Mouse (Mus musculus): Measurements from ENCODE around the gene Tex261.

Gene Tex261

DNA sequence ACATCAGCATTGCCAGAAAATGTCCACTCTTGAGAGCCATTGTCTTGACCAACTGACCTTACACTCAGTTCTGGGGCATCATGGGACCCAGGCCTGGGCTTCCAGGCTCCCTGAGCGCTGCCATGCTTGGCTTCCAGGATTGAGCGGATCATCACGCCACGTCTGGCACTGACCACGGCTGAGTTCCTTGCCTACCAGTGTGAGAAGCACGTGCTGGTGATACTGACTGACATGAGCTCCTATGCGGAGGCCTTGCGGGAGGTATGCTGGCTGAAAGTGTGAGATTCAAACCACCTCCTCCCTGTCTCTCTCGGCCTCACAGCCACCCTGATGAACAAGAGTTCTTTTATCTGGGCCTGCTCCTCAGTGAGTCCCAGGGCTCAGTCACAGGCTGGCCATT, 19.6 kb downstream of the Tex261 start:
- no peak for DNase-seq (ENCODE audit: low read depth)

DNA sequence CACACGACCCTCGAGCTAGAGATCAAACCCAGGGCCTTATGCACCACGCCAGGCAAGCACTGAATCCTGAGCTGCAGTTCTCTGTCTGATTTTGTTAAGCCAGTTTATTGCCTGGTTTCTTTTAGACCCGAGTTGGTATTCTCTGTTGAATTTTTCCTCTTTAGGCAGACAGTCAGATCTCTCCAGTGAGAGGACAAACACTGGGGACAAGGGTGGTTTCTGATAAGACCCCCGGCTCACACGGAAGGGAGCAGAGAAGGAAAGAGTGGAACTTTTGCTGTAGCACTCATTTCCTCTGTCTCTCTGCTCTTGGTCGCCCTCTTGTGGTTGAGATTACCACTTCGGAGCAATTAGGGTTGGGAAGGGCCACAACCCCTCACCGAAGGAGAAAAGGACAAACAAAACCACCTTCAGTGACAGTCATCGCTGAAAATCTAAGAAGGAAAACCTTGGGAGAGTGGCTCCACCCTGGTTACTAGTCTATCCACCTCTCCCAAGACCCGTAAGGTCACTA, 25.4 kb downstream of the Tex261 start:
- peak; percentile 44 for DNase-seq (ENCODE audit: low read depth)

DNA sequence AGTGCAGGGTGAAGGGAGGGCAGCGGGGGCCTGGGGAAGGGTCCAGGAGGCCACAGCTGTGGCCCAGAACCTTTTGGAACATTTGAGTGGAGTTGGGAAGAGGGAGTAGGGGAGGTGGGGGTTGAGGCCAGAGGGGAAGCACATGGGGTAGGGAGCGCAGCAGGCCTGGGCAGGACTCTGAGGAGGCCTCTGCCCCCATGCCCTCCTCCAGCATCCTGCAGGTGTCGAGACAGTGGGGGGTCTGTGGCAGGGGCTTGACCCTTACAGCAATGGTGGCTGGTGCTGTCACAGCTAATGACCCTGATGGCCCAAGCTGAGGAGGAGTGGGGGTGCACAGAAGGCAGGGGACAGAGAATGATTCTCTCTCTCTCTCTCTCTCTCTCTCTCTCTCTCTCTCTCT, 26.3 kb downstream of the Tex261 start:
- DNase-seq (ENCODE audit: low read depth): no peak

DNA sequence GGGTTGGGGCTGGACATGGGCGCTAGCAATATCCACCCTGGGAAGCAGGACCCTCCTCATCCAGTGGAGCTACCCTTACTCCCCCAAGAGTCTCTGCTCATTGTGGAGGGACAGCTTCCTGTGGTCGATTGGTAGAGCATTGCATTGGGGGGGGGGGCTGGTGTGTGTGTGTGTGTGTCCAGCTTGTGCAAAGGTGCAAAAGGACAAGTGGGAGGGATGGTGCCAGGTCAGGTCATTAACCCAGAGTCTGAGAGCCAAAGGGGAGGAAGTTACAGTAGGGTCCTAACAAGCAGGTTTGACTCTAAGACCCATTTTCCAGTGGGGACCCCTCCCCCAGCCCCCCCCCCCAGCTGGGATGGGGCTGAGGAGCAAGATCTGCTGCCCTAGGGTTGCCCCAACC, 30.1 kb downstream of the Tex261 start:
- DNase-seq (ENCODE audit: low read depth): no peak

DNA sequence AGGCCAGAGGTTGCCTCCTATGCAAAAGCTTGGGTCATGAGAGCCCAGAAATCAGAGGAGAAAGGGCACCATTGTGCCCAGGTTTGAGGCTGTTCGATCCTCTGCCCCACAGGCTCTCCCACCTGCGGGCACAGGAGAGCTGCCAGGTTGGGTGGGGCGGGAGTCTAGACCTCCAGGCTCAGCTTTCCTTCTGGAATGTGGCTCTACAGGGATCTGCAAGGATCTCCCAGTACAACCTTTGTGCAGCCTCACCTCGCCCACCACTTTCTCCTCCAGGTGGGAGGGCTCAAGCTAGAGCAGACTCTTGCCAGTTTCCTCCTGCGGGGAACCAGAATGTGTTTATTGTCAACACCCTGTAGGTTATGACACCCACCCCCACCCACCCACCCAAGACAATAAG, 31.1 kb downstream of the Tex261 start:
- no peak for DNase-seq (ENCODE audit: low read depth)

DNA sequence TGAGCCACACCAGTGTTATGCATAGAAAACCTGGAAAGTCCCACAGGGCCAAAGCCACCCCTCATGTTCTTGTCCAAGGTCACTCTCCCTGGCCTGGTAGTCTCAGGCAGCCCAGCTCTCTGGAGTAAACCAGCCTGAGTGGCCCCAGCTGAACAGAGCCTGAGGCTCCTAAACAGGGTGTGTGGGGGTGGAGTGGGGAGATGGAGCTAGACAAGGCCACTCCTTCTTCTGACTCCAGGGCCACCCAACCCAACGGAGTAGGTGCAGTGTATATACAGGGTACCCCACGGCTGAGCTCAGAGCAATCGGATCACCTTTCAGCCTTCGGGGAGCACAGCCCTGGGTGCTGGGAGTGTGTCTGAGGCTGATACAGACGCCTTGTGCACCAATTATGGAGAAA, 31.5 kb downstream of the Tex261 start:
- no peak for DNase-seq (ENCODE audit: low read depth)

DNA sequence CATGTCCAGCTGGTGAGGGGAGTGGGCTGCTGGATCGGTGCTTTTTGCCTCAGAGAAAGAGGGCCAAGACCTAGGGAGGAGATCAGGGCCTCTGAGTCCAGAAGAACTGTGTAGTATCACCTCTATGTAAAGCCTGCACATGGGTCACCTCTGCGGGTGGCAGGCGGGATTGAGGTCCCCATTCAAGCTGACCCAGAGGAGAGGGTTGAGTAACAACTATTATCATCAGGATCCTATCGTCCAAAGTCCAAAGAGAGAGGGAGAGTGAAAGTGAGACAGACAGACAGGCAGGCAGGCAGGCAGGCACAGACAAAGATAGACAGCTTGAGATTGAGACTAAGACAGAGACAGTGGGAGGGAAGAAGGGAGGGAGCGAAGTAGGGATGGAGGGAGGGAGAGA, 32.4 kb downstream of the Tex261 start:
- no peak for DNase-seq (ENCODE audit: low read depth)

DNA sequence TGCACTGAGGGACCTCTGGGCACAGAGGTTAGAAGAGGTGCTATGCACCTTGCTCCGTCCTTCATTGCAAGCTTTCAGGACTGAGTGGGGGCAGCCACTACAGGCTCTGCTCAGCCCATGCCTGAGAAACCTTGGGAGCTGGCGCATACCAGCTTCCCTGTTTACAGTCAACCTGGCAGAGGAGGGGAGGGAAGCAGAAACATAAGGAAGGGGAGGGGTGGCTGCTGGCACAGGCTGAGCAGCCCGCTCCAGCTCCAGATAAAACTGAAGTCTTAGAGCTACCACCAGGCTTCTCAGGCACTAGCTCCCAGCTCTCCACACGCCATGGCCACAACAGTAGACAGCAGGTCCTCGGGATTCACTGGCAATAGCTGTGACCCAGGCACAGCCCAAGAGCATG, 32.9 kb downstream of the Tex261 start, which contains the start of gene Atp6v1b1:
TSS of gene Atp6v1b1 (plus strand) at position 230 of the 400 bp plus-strand sequence.
- DNase-seq (ENCODE audit: low read depth): no peak

DNA sequence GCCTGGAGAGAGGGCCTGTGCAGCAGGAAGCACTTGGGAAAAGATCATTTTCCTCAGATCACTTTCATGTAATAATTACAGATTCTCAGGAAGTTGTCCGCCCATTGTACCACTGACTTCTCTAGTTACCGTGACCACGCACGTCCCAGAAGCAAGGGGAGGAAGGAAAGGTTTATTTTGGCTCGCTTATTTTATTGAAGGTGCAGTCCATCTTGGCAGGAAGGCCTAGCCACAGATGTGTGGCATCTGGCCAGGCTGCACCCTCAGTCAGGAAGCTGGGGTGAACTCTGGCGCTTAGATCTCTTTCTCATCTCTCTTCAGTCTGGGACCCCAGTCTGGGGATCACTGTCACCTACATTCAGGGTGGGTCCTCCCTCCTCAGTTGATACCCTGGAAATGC, 37.0 kb downstream of the Tex261 start:
- no peak for DNase-seq (ENCODE audit: low read depth)

DNA sequence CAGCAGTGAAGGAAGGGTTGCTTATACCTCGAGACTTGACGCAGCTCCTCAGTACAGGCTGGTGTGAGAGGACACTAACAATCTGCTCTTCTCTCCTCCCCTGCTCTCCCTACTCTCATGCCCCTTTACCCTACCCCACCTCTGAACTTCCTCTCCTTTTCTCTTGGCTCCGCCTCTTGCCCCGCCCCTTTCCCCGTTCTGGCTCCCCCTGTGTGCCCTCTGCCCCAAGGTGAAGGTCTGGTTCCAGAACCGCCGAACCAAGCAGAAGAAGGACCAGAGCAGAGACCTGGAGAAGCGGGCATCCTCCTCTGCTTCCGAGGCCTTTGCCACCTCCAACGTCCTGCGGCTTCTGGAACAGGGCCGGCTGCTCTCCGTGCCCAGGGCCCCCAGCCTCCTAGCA, 38.3 kb downstream of the Tex261 start:
- no peak for DNase-seq (ENCODE audit: low read depth)

DNA sequence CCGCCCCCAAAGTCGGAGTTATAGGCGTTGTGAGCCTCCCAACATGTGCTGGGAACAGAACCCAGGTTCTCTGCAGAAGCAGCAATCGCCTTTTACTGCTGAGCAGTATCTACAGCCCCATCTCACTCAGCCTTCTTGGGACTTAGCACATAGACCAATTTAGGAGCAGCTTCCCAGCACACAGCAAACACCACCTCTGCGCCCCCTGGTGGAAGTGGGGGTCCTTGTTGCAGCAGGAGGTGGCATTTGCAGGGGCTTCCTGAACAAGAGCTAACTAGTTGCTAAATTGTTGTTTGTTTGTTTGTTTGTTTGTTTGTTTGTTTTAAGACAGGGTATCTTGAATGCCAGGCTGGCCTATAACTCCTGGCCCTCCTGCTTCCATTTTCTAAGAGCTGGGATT, 44.5 kb downstream of the Tex261 start:
- peak; percentile 58 for DNase-seq (ENCODE audit: low read depth)

DNA sequence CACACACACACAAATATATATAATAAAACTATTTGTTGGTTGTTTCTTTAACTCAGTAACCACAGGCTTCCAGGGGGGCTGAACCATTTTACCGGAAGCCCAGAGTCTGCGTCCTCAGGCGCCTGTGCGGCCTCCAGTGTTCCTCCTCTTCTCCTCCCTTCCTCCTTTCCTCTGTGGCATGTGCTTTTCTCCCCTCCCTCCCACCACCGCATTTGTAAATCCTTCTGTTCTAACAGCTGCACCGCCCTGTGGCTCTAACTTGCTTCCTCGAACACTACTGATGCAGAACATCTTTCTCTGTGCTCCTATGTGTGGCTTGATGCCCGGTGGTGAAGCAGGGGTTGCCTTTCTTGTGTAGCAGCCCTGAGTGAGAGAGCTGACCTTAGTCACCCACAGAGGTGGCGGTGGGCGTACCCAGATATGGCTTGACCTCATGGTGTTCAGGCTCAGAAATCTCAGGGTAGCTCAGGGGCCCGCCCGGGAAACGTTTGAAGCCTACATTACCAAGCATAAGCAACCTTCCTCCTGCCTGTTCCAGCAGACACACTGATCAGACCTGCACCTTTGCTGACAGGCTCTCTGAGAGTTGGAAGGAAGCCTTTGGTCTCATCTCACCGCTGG, 46.2 kb downstream of the Tex261 start:
- no peak for DNase-seq (ENCODE audit: low read depth)

DNA sequence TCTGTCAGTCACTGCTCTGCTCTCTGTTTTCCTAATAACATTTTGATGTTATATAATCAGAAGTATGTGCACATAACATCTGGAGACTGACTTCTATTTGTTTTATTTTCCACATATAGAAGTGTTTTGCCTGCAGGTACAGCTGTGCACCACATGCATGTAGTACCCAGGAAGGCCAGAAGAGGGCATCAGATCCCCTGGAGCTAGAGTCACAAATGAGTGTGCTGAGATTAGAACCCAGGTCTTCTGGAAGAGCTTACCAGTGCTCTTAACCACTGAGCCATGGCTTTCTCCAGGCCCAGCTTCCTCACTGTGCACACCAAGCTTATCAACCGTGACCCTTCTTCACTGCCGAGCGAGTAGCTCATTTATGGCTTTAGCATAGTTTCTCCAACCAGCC, 47.1 kb downstream of the Tex261 start:
- DNase-seq (ENCODE audit: low read depth): no peak

DNA sequence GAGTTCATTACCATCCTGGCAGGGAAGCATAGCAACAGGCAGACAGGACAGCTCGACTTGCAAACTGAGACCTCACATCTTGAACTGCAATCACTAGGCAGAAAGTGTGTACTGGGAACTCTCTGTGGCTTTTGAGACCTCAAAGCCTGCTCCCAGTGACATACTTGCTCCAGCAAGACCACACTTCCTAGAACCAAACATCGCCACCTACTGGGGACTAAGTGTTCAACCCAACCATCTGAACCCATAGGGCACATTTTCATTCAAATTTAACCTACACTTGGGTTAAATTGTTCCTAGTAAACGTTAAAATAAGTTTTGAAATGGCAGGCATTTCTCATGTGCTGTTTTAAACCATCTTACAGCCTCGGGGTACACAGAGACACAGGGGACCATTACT, 48.4 kb downstream of the Tex261 start:
- DNase-seq (ENCODE audit: low read depth): no peak

DNA sequence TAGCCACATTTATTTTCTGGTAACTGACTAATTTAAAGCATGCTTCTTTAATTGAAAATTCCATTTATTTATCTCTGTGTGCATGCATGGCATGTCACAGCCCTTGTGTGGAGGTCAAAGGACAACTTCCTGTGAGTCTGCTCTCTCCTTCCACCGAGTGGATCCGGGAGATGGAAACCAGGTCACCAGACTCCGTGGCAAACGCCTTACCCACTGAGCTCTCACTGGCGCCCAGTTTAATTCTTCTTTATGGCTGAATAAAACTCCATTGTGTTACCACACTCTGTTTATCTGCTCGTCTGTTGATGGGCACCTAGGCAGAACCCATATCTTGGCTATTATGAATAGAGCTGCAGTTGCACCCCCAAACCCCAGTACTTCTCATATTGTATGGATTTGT, 53.1 kb downstream of the Tex261 start:
- no peak for DNase-seq (ENCODE audit: low read depth)
